Mouse (Mus musculus) retina, embryonic 14.5 days (tissue): ENCODE data around the gene Sgms2.

ENCODE experiments used
- DNase-seq: peaks from one replicate; pipeline ENCODE4 v3.0.0-alpha.2; 2015; ENCODE audit warnings: low spot score

The Sgms2 gene

GRCm38 (mm10) chr3:131491361-131491925 is at the start of gene Sgms2:
Gene Sgms2 (minus strand): TSS chr3:131491411.
- no peak for DNase-seq

- DNase-seq = no peak
Measured at GRCm38 (mm10) chr3:131525229-131525628, 34.0 kb upstream of the Sgms2 start.

GRCm38 (mm10) chr3:131524779-131525178 is 33.6 kb upstream of the Sgms2 start:
- peak; percentile 73 for DNase-seq

GRCm38 (mm10) chr3:131524210-131524609 is 33.0 kb upstream of the Sgms2 start:
- no peak for DNase-seq

- no peak for DNase-seq
Measured at GRCm38 (mm10) chr3:131523749-131524148, 32.5 kb upstream of the Sgms2 start.

GRCm38 (mm10) chr3:131522243-131522642 is 31.0 kb upstream of the Sgms2 start:
- DNase-seq = no peak

- no peak for DNase-seq
Measured at GRCm38 (mm10) chr3:131521206-131521605, 30.0 kb upstream of the Sgms2 start.

GRCm38 (mm10) chr3:131517756-131518155 is 26.5 kb upstream of the Sgms2 start:
- no peak for DNase-seq

- DNase-seq = no peak
Measured at GRCm38 (mm10) chr3:131516332-131516999, 25.3 kb upstream of the Sgms2 start.

- no peak for DNase-seq
Measured at GRCm38 (mm10) chr3:131511616-131512015, 20.4 kb upstream of the Sgms2 start.

GRCm38 (mm10) chr3:131508024-131508423 is 16.8 kb upstream of the Sgms2 start:
- DNase-seq = no peak

- no peak for DNase-seq
Measured at GRCm38 (mm10) chr3:131504595-131505223, 13.5 kb upstream of the Sgms2 start.

- no peak for DNase-seq
Measured at GRCm38 (mm10) chr3:131501677-131502370, 10.6 kb upstream of the Sgms2 start.

- DNase-seq = no peak
Measured at GRCm38 (mm10) chr3:131499651-131500050, 8.4 kb upstream of the Sgms2 start.

- peak; percentile 65 for DNase-seq
Measured at GRCm38 (mm10) chr3:131496506-131497122, 5.4 kb upstream of the Sgms2 start.

GRCm38 (mm10) chr3:131495076-131495475 is 3.9 kb upstream of the Sgms2 start:
- no peak for DNase-seq

- DNase-seq = no peak
Measured at GRCm38 (mm10) chr3:131493194-131493593, 2.0 kb upstream of the Sgms2 start.

- no peak for DNase-seq
Measured at GRCm38 (mm10) chr3:131491980-131492379, 769 bp upstream of the Sgms2 start.

GRCm38 (mm10) chr3:131490143-131490908 is 885 bp downstream of the Sgms2 start:
- peak; percentile 68 for DNase-seq

GRCm38 (mm10) chr3:131489657-131490142 is 1.5 kb downstream of the Sgms2 start:
- peak; percentile 65 for DNase-seq

GRCm38 (mm10) chr3:131488969-131489368 is 2.2 kb downstream of the Sgms2 start:
- no peak for DNase-seq
